Mouse (Mus musculus) embryonic stem cell, embryonic (primary cell): ENCODE data around the gene Ddit4.

Experiments
- CTCF ChIA-PET, 4 experiments: fragments of 300-600 bp in 2 of 4; fragments of 350-600 bp in 2 of 4; sonication (Branson Sonifier 250); formaldehyde crosslinking; loops; one replicate each; lab custom pipeline; 2022; ENCODE audit warnings: inconsistent platforms in 2 of 4; lab: Charles Lee
- POLR2A ChIA-PET, 4 experiments: fragments of 300-600 bp in 2 of 4; fragments of 350-600 bp in 2 of 4; sonication (Branson Sonifier 250); formaldehyde crosslinking; loops; one replicate each; lab custom pipeline; 2022; ENCODE audit warnings: antibody characterized with exemption in 4 of 4, inconsistent platforms in 1 of 4; lab: Charles Lee

Ddit4 gene

GRCm38 (mm10) chr10:59948363-59949254 lies 3.0 kb downstream of the Ddit4 start:
- ChIA-PET POLR2A (interaction anchor here in 3 of 4 experiments (0.5 to 8.8 kb wide), 30 partner anchors 9 to 625 kb away, joined by 3 to 145 read pairs (median 5); partner anchors contain the start of genes Anapc16 (in 2 of the 3), Ascc1 (in 2 of the 3) and P4ha1 (in 1 of the 3)), CTCF (interaction anchor here in 1 of 4 experiments (0.7 to 2.3 kb wide), 3 partner anchors 9 to 54 kb away, joined by 3 to 9 read pairs (median 3); no protein-coding TSS in a partner anchor)

GRCm38 (mm10) chr10:59947296-59948073 lies 4.1 kb downstream of the Ddit4 start:
- CTCF ChIA-PET, result interaction anchor here in 3 of 4 experiments (0.6 to 2.3 kb wide), 5 partner anchors 9 to 53 kb away, joined by 3 to 9 read pairs (median 4); no protein-coding TSS in a partner anchor
- POLR2A ChIA-PET, result interaction anchor here in 3 of 4 experiments (0.7 to 8.8 kb wide), 23 partner anchors 9 to 624 kb away, joined by 3 to 145 read pairs (median 4); partner anchors contain the start of genes Anapc16 (in 2 of the 3), Ascc1 (in 2 of the 3) and P4ha1 (in 1 of the 3)

DNA sequence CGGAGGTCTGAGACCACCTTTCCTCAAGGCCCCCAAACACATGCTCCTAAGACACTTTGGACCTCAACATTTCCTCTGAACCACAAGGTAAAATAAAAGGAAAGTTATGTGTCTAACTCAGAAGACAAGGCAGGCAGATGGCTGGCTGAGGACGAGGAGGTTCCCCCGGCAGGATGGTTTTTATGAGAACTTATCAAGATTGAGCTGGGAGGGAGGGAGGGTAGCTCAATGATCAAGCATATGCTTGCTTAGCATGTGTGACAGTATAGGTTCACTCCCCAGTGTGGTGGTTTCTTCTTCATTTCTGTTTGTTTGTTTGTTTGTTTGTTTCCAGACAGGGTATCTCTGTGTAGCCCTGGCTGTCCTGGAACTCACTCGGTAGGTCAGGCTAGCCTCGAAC lies 5.3 kb downstream of the Ddit4 start:
- ChIA-PET POLR2A (interaction anchor here in 3 of 4 experiments (0.7 to 8.8 kb wide), 7 partner anchors 11 to 56 kb away, joined by 3 to 145 read pairs (median 4); partner anchors contain the start of genes Anapc16 (in 1 of the 3) and Ascc1 (in 1 of the 3)), CTCF (interaction anchor here in 2 of 4 experiments (1.5 to 1.7 kb wide), 2 partner anchors 31 to 53 kb away, joined by 3 to 4 read pairs; no protein-coding TSS in a partner anchor)

- CTCF ChIA-PET, result no interaction called here
- POLR2A ChIA-PET, result interaction anchor here in 2 of 4 experiments (0.7 to 1.2 kb wide), 3 partner anchors 20 to 51 kb away, joined by 3 to 7 read pairs (median 4); no protein-coding TSS in a partner anchor
Observed at GRCm38 (mm10) chr10:59945416-59945815, 6.2 kb downstream of the Ddit4 start.

GRCm38 (mm10) chr10:59943421-59943989 lies 8.1 kb downstream of the Ddit4 start:
- POLR2A ChIA-PET, result interaction anchor here in 3 of 4 experiments (0.6 to 3.4 kb wide), 48 partner anchors 8 to 301 kb away, joined by 3 to 45 read pairs (median 5); partner anchors contain the start of genes Ddit4 (in 3 of the 3), Anapc16 (in 1 of the 3) and Ascc1 (in 1 of the 3)

DNA sequence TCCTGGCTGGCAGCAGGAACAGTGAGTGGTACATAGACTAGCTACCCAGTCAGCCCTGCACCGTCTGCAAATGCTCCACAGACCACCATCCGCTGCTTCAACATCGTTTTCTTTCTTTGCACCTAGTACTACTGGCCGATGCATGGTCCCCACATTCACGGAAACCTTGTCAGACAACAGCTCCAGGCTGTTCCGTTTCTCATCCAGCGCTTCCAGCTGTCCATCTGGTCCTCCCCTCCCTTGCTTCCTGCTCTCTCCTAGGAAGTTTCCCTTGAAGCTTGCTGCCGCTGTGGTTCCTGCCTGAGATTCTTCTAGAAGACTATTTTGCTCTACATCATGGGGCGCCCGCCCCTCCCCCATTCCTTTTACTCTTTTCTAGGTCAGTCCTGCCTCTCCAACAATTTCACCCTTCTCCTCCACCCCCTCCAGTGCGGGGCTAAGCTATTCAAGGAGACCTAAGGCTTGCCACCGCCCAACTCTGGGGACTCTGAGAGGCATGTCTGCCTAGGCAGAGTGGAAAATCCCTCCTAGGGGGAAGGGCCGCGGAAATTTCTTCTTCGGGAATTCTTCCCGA lies 8.7 kb downstream of the Ddit4 start:
- CTCF ChIA-PET, result interaction anchor here (0.5 to 2.1 kb wide), 22 partner anchors 8 to 1790 kb away, joined by 3 to 11 read pairs (median 3); partner anchors contain the start of genes Anapc16 (in 1 of the 4), Ascc1 (in 1 of the 4) and Ddit4 (in 1 of the 4)
- POLR2A ChIA-PET, result interaction anchor here in 3 of 4 experiments (0.7 to 3.4 kb wide), 55 partner anchors 8 to 183 kb away, joined by 3 to 45 read pairs (median 5); partner anchors contain the start of genes Ddit4 (in 3 of the 3), Anapc16 (in 1 of the 3) and Ascc1 (in 1 of the 3)

More at GRCm38 (mm10) chr10:59943421-59943989, 8.1 kb downstream of the Ddit4 start:
- CTCF ChIA-PET, result interaction anchor here (0.5 to 2.1 kb wide), 17 partner anchors 8 to 314 kb away, joined by 3 to 11 read pairs (median 3); partner anchors contain the start of genes Anapc16 (in 1 of the 4), Ascc1 (in 1 of the 4) and Ddit4 (in 1 of the 4)

GRCm38 (mm10) chr10:59942281-59942846 lies 9.3 kb downstream of the Ddit4 start:
- CTCF ChIA-PET, result interaction anchor here in 3 of 4 experiments (0.5 to 2.1 kb wide), 17 partner anchors 9 to 1790 kb away, joined by 3 to 11 read pairs (median 4); partner anchors contain the start of gene Ddit4 (in 1 of the 3)
- POLR2A ChIA-PET, result interaction anchor here in 3 of 4 experiments (0.6 to 3.4 kb wide), 48 partner anchors 8 to 85 kb away, joined by 3 to 45 read pairs (median 5); partner anchors contain the start of genes Ddit4 (in 3 of the 3), Anapc16 (in 1 of the 3) and Ascc1 (in 1 of the 3)

DNA sequence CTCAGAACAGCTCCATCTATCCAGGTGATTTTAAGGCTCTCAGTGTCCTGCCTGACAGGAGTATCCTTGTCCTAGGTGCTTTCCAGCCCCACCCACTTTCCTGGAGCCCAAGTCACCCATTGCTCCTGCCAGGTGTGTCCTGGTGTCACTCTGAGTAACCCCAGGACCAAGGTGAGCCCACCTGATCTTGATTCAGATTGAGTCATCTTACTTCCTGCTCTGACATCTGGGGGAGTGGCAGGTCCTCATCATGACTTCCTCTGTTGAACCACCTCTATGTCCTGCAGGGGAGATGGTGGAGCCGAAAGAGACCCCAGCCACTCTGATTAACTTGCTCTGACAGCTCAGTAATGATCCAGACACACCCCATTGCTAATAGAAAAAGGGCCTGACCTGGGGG lies 12.6 kb downstream of the Ddit4 start:
- CTCF ChIA-PET, result interaction anchor here in 2 of 4 experiments (0.7 to 1.3 kb wide), 3 partner anchors 40 to 307 kb away, joined by 3 to 4 read pairs (median 3); no protein-coding TSS in a partner anchor
- POLR2A ChIA-PET, result interaction anchor here in 2 of 4 experiments (0.5 to 1.7 kb wide), 5 partner anchors 12 to 93 kb away, joined by 3 to 6 read pairs (median 3); partner anchors contain the start of gene Ddit4 (in 2 of the 2)

DNA sequence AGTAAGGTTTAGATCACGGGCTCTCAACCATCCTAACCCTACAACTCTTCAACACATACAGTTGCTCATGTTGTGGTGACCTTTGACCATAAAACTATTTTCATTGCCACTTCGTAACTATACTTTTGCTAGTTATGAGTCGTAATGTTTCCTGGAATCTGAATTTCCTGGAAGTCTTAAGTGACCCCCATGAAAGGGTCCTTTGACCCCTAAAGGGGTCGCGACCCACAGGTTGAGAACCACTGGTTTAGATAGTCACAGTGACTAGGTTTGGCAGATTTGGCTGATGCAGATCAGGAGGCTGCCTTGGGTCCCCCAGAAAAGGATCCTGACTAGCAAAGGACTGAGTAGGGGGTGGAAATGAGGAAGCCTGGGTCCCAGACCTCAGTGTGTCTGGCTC lies 13.0 kb downstream of the Ddit4 start:
- ChIA-PET CTCF (interaction anchor here in 2 of 4 experiments (0.7 to 1.3 kb wide), 3 partner anchors 39 to 308 kb away, joined by 3 to 4 read pairs (median 3); no protein-coding TSS in a partner anchor), POLR2A (interaction anchor here in 2 of 4 experiments (0.5 to 1.7 kb wide), 6 partner anchors 12 to 274 kb away, joined by 3 to 6 read pairs (median 3); partner anchors contain the start of gene Ddit4 (in 2 of the 2))

- POLR2A ChIA-PET, result interaction anchor here in 2 of 4 experiments (0.8 to 3.6 kb wide), 10 partner anchors 12 to 37 kb away, joined by 3 to 26 read pairs (median 3); partner anchors contain the start of gene Ddit4 (in 1 of the 2)
- CTCF ChIA-PET, result interaction anchor here in 3 of 4 experiments (0.8 to 3.5 kb wide), 7 partner anchors 14 to 94 kb away, joined by 3 to 15 read pairs (median 4); no protein-coding TSS in a partner anchor
Observed at GRCm38 (mm10) chr10:59936058-59936856, 15.4 kb downstream of the Ddit4 start.

- POLR2A ChIA-PET, result interaction anchor here in 2 of 4 experiments (0.5 to 3.6 kb wide), 10 partner anchors 9 to 436 kb away, joined by 3 to 26 read pairs (median 4); partner anchors contain the start of gene Ddit4 (in 1 of the 2)
- CTCF ChIA-PET, result interaction anchor here in 3 of 4 experiments (1.0 to 1.7 kb wide), 3 partner anchors 25 to 40 kb away, joined by 3 to 7 read pairs (median 5); no protein-coding TSS in a partner anchor
Observed at GRCm38 (mm10) chr10:59934039-59934438, 17.6 kb downstream of the Ddit4 start.

- CTCF ChIA-PET, result interaction anchor here in 1 of 4 experiments (0.6 kb wide), 1 partner anchor 201 kb away, joined by 4 read pairs; no protein-coding TSS in a partner anchor
- POLR2A ChIA-PET, result no interaction called here
Observed at GRCm38 (mm10) chr10:59932521-59932920, 19.1 kb downstream of the Ddit4 start.

GRCm38 (mm10) chr10:59930996-59931395 lies 20.6 kb downstream of the Ddit4 start:
- ChIA-PET CTCF (interaction anchor here in 1 of 4 experiments (0.7 kb wide), 1 partner anchor 36 kb away, joined by 3 read pairs; no protein-coding TSS in a partner anchor), POLR2A (interaction anchor here in 1 of 4 experiments (0.5 kb wide), 1 partner anchor 31 kb away, joined by 4 read pairs; no protein-coding TSS in a partner anchor)

DNA sequence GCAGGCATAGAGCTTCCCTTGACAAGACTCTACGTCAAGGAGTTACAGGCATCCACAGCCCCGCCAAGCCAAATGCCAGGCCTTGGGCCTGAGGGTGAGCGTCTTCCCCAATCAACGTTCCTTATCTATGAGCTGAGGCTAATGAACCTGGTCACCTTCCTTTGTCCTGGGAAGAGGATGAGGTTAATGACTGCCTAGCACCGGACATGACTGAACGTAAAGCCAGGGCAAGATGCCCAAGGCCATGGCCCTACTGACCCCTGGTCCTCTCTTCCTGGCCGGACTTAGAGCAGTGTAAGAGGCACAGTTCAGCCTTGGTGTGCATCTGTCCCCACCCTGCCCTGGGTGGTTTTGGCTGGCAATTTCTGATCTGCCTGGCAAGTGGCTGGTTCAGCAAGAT lies 22.4 kb downstream of the Ddit4 start:
- ChIA-PET CTCF (interaction anchor here in 1 of 4 experiments (1.6 kb wide), 1 partner anchor 34 kb away, joined by 7 read pairs; no protein-coding TSS in a partner anchor), POLR2A (interaction anchor here in 2 of 4 experiments (0.9 to 1.4 kb wide), 7 partner anchors 14 to 36 kb away, joined by 3 to 4 read pairs (median 3); partner anchors contain the start of gene Ddit4 (in 1 of the 2))
